Mouse (Mus musculus) lung, adult 18-20 months (tissue): ENCODE measurements around the gene Plekhd1.

ENCODE experiments used
- DNase-seq, 2 experiments: peaks; one replicate each; pipeline ENCODE4 v3.0.0; 2022; ENCODE audit warnings: mixed read lengths in 2 of 2

Plekhd1 gene

DNA sequence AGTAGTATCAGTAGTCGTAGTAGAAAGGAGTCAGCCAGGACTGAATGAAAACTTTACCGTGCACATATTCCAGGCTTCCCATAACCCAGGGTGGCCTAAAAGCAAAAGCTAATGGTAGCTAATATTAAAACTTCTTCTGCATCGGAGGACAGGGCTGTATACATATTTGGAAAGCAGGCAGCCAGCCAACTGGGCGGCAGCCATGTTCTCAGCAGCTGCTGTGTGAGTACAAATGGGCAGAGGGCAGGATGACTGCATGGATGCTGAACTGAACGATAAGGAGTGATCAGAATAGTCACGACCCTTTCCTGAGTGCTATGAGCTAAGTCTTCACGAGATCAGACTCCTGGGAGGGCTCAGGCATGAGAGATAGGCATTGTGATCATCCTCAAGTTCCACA is 8.9 kb downstream of the Plekhd1 start:
- no peak for DNase-seq

- DNase-seq = no peak
These were observed 14.0 kb downstream of the Plekhd1 start for GRCm38 (mm10) chr12:80706208-80706914.

- peak in 1 of 2 experiments; percentile 35 for DNase-seq
These were observed 14.7 kb downstream of the Plekhd1 start for GRCm38 (mm10) chr12:80706915-80707604.

DNA sequence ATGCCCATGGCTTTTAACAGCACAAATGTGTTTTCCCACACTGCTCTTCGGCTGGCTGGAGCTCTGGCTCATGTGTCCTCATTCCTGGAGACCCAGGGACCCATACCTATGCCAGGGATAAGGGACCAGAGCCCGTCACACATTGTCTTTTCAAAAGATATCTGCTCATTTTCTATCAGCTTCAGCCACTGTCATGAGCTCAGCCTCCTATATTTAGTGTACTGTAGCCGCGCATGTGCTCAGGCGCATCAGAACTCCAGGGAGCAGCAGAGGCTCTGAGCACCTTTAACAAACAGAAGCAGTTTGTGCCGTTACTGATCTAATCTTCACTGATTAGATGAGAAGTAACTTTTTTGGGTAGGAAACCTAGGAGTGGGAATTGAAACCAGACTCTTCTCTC is 23.5 kb downstream of the Plekhd1 start:
- no peak for DNase-seq

GRCm38 (mm10) chr12:80719141-80719540 is 26.8 kb downstream of the Plekhd1 start:
- no peak for DNase-seq

- DNase-seq = no peak
These were observed 28.1 kb downstream of the Plekhd1 start for GRCm38 (mm10) chr12:80720507-80720906.

- no peak for DNase-seq
These were observed 29.1 kb downstream of the Plekhd1 start for GRCm38 (mm10) chr12:80721458-80721857.

GRCm38 (mm10) chr12:80724853-80725559 is 32.6 kb downstream of the Plekhd1 start:
- peak; percentile 75 to 80 for DNase-seq

GRCm38 (mm10) chr12:80728207-80728606 is 35.8 kb downstream of the Plekhd1 start:
- DNase-seq = no peak

- DNase-seq = no peak
These were observed 36.4 kb downstream of the Plekhd1 start for GRCm38 (mm10) chr12:80728814-80729213.

DNA sequence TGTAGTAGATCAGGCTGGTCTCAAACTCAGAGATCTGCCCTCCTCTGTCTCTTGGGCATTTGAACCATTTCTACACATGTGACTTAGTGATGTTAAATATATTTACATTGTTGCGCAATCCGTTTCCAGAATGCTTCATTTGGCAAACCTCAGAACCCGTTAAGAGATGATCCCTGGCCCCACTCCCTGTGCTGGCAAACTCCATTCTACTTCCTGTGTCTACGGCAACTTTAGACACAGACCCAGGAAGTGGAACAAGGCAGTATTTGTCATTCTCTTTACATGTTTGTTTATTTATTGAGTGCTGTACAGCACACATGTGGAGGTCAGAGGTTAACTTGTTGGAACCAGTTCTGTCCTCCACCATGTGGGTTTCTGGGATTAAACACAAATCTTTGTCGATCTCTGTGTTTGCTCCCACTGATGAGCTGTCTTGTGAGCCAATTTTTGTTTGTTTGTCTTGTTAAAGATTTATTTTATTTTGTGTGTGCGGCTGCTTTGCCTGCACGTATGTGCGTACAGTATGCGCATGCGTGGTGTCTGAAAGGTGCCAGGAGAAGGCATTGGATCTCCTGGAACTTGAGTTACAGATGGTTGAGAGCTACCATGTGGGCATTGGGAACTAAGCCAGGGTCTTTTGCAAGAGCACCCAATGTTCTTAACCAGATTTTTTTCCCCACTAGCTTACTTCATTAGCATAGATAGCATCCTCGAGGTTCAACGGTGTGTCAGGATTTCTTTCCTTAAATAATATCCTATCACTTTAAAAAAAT is 37.6 kb downstream of the Plekhd1 start:
- DNase-seq = peak; percentile 78 to 80

GRCm38 (mm10) chr12:80730567-80730966 is 38.2 kb downstream of the Plekhd1 start:
- DNase-seq = peak; percentile 34 to 36

GRCm38 (mm10) chr12:80734526-80735470 is 42.4 kb downstream of the Plekhd1 start:
- no peak for DNase-seq

GRCm38 (mm10) chr12:80736464-80737282 is 44.3 kb downstream of the Plekhd1 start:
- peak in 1 of 2 experiments; percentile 15 for DNase-seq

DNA sequence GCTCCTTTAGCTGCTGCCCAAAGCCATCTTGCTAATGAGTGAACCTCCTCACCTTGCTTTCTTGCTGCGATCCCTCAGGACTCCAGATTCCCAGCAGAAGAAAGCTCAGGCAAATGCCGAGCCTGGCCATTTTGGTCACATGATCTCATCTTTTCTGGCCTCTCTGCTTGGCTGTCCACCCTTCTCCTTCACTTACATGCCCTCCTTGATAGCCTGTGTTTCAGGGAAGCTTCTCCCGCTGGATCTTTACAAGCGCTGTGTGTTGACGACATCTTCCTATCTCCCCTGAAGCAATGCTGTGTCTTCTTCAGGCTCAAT is 44.9 kb downstream of the Plekhd1 start:
- DNase-seq = no peak

GRCm38 (mm10) chr12:80739482-80739881 is 47.1 kb downstream of the Plekhd1 start:
- DNase-seq = peak; percentile 39 to 44

GRCm38 (mm10) chr12:80744614-80745013 is 52.2 kb downstream of the Plekhd1 start:
- no peak for DNase-seq

DNA sequence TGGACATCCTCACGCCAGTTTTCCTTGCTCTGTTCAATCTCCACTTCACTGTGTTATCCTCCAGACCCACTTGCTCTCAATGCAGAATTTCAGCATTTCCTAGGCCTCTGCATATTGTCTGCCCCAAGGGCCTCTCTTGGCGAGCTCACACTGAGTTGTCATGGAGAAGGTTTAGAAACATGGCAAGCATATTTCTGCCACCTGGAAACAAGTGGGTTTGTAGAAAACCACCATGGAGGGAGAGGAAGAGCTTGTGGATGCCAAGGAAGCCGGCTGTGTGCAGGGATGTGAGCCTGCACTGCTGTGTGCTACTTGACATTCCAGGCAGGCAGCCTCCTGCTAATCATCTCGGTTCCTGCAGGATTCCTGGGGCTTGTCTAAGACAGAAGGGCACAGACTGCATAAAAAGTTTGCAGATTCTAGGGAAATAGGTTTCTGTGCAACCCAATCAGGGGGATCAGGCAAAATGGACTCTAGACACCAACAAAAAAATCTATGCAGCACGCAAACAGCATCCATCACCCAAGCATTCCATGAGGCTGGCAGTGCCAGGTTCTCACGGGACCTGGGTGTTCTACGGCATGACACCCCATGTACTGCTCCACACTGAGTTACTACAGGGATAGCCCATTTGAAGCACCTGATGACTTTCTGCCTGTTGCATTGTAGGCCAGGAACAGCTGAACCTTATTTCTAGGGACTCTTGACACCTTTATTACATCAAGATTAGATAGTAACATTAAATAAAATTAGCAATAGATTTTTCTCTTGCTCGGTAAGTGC is 53.8 kb downstream of the Plekhd1 start:
- no peak for DNase-seq

DNA sequence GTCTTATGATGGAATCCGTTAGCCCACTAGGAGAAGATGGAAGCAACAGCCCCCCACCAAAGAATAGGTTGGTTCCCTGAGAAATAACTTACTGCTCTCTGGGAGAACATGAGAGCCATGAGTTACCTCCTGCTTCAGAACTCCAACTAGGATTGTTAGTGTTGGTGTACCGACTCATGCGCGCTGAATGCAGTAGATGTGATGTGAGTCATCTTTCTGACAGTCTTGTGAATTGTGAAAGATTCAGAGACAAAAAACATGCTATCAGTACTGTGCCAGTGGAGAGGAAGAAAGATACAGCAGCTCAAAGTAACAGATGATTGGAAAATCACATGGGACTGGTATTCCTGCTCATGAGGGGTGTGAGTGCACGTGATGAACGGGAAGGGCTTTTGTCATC is 59.2 kb downstream of the Plekhd1 start:
- no peak for DNase-seq
